Mouse (Mus musculus): Measurements from ENCODE around the gene Sgf29.

GRCm38 (mm10) chr7:126625807-126626600, 23.1 kb upstream of the Sgf29 start:
- TF ChIP-seq USF1 (IDR thresholded peaks at IDR 0.05; ENCODE audit: low read depth) = no peak
- TF ChIP-seq POLR2A (IDR thresholded peaks at IDR 0.05; ENCODE audit: insufficient read length, low read depth) = no peak
- TF ChIP-seq REST (IDR thresholded peaks at IDR 0.05; ENCODE audit: insufficient read depth, insufficient read length) = no peak
